Mouse (Mus musculus): ENCODE measurements around the gene Ciart.

DNA sequence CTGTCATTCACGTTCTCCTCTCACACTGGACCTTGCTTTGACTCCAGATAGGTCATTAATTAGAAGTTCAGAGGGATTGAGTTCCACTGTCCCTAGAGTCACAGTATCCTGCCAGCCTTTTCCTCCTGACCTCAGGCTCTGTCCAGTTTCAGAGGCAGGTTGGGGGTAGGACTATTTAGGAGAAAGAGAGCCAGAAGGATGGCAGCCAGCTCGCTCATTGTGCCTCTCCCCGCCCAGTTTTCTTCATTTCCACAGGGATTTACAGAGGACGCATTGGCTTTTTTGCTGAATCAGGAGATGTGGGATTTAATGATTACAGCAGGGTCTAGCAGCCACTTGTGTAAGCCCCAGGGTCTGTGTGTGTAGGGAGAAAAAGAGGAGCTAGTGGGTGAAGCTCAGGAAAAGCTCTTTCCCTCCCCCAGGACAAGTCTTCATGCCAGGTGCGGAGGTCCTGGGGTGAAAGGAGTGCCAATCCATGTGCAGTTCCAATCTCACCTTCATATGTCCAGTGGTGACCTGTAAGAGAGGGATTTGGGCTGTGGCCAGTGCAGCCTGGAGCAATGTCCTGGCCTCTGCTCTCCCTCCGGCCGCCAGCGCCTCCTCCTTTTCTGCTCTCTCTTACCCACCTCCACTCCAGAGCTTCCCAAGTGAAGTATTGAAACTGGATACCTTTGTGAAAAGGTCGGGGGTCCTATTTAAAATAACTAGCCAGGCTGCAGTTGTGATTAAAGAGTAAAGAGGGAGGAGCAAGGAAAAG is 19.7 kb upstream of the Ciart start:
- TF ChIP-seq CTCF (IDR thresholded peaks at IDR 0.05; ENCODE audit: control insufficient read depth, insufficient read depth, insufficient replicate concordance, low read depth, low read length) (no peak), POLR2A (IDR thresholded peaks at IDR 0.05; ENCODE audit: control insufficient read depth, low read depth, low read length) (no peak)

Measured in testis, adult 2 months (tissue).